Mouse (Mus musculus) G1E (cell line): ENCODE results near the gene Esrra. TPM values are rescaled to one million over a fixed set of nuclear protein-coding genes. Genes with fewer than 3 reads are reported as not detected.
"Not testable (repeated sequence)": the region's sequence is repeated elsewhere in the genome, so short reads cannot be mapped to it uniquely, and the experiment has no call there.

ENCODE experiments used
- ATAC-seq: 2 replicates; pipeline ENCODE4 v1.8.0; 2016; ENCODE audit warnings: mild to moderate bottlenecking; ENCODE audit not compliant: insufficient number of reproducible peaks, poor library complexity, low FRiP score, severe bottlenecking; ENCODE audit errors: extremely low read depth
- DNase-seq: peaks from one replicate; pipeline ENCODE4 v3.0.0; 2012; ENCODE audit warnings: low spot score
- H3K27me3 ChIP-seq: 2 replicates; pipeline ENCODE4 v1.6.1; 2012; ENCODE audit warnings: mild to moderate bottlenecking, low read length, inconsistent platforms; ENCODE audit not compliant: insufficient read depth
- H3K36me3 ChIP-seq: replicated peaks from 2 replicates; pipeline ENCODE3; 2012; ENCODE audit warnings: mild to moderate bottlenecking, inconsistent platforms
- H3K4me1 ChIP-seq: 2 replicates; pipeline ENCODE4 v1.6.1; 2012; ENCODE audit warnings: low read depth, low read length, inconsistent platforms, mixed read lengths; ENCODE audit not compliant: insufficient read depth
- H3K4me3 ChIP-seq: 2 replicates; pipeline ENCODE4 v1.5.1; 2012; ENCODE audit warnings: low read depth, mild to moderate bottlenecking, inconsistent platforms, low read length, moderate library complexity, mixed read lengths
- H3K9me3 ChIP-seq: replicated peaks from 2 replicates; pipeline ENCODE4 v1.6.1; 2012; ENCODE audit warnings: inconsistent platforms
- CTCF ChIP-seq: IDR thresholded peaks from 2 replicates; pipeline ENCODE4 v1.5.1; 2012; ENCODE audit warnings: low read depth, low read length, inconsistent platforms, mixed read lengths
- GATA1 ChIP-seq: IDR thresholded peaks from 2 replicates; pipeline ENCODE4 v1.6.1; 2012; ENCODE audit warnings: borderline replicate concordance, low read length, inconsistent platforms, mixed read lengths
- GATA2 ChIP-seq: IDR thresholded peaks from 2 replicates; pipeline ENCODE4 v1.6.1; 2012; ENCODE audit warnings: low read depth, low read length, inconsistent platforms, borderline replicate concordance
- POLR2AphosphoS5 ChIP-seq: IDR thresholded peaks from 2 replicates; pipeline ENCODE4 v1.6.1; 2012; ENCODE audit warnings: low read depth, low read length, inconsistent platforms; ENCODE audit not compliant: insufficient replicate concordance
- TAL1 ChIP-seq: conservative IDR thresholded peaks from 2 replicates; pipeline ENCODE4 v1.6.1; 2012; ENCODE audit warnings: low read depth, low read length, inconsistent platforms, mixed read lengths
- polyA plus RNA-seq: library from polyadenylated mRNA; stranded (reverse); fragments of >175 nt; gene quantifications from 2 replicates; pipeline ENCODE4 v1.2.3, GENCODE M21; 2012
- total RNA-seq, 2 experiments: library from RNA; stranded (forward) in 1 of 2; stranded (reverse) in 1 of 2; fragments of 200-1000 nt in 1 of 2; fragments of >200 nt in 1 of 2; fragmentation: Nextera tagmentation in 1 of 2; gene quantifications; 2 replicates each; pipeline ENCODE4 v1.2.3; 2014 to 2017

Gene Esrra
- total and polyA plus RNA-seq, 3 experiments, result 10.0 to 42.6 (median 21.1) TPM

DNA sequence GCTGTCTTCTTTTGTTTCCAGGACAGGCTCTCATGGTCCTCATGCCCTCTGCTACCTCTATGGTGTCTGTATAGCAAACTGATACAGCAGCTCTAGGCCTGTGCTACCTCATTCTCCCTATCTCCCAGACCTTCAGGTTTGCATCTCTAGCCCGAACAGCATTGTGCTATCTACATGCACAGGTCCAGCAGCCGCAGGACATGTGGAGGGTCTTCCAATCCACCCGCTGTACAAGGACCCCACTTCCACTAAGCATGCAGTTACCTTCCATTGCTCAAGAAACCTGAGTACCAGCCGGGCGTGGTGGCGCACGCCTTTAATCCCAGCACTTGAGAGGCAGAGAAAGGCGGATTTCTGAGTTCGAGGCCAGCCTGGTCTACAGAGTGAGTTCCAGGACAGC, 7.1 kb downstream of the Esrra start:
- Histone ChIP-seq H3K4me3 (no peak overlapping the region), H3K36me3 (peaks cover 87% of the 10 kb centered on the region), H3K27me3 (no peaks in the 10 kb centered on the region), H3K4me1 (peaks cover 56% of the 10 kb centered on the region), H3K9me3 (no peaks in the 10 kb centered on the region)
- ATAC-seq, result no peak
- no peak for TF ChIP-seq CTCF
- TF ChIP-seq GATA1, result no peak
- no peak; the same call in 1 of the 2 replicates for TF ChIP-seq POLR2AphosphoS5
- no peak for TF ChIP-seq TAL1
- TF ChIP-seq GATA2, result no peak
- DNase-seq, result no peak

DNA sequence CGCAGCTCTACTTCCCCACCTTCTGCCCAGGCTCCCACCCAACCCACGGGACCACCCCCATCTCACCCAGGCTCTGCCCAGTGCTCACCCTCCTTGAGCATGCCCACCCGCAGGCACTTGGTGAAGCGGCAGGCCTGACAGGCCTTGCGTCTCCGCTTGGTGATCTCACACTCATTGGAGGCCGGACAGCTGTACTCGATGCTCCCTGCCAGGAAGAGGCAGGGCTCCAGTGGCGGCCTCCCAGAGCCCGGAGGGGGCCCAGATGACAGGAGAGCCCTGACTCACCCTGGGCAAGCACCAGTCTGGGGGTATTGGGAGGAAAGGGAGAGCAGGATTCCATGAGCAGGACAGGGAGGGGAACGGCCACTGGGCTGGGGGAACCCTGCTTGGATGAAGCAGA, 7.6 kb downstream of the Esrra start:
- no peak for DNase-seq
- no peak for ATAC-seq
- H3K4me1 ChIP-seq, result peaks cover 55% of the 10 kb centered on the region
- peaks cover 81% of the 10 kb centered on the region for H3K36me3 ChIP-seq
- H3K27me3 ChIP-seq, result no peaks in the 10 kb centered on the region
- no peak for TF ChIP-seq CTCF
- no peak for TF ChIP-seq TAL1
- TF ChIP-seq GATA1, result no peak
- 0 out of 2 replicates have a peak, but pooled peaks have one; percentile 61 for TF ChIP-seq POLR2AphosphoS5
- TF ChIP-seq GATA2, result no peak
- H3K4me3 ChIP-seq, result no peak overlapping the region
- H3K9me3 ChIP-seq, result no peaks in the 10 kb centered on the region

DNA sequence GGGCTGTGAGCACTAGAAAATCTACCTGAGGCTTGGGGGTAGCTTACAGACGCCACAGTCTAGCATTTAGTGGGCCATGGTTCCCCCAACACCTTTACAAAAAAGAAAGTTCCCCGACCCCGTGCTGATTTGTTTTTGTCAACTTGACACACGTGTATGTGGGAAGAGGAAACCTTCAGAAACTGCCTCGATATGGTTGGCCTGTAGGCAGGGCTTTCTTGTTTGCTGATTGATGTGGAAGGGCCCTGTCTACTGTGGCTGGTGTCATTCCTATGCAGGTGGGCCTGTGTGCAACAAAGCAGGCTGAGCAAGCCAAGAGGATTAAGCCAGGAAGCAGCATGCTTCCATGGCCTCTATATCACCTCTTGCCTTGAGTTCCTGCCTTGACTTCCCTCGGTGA, 8.6 kb downstream of the Esrra start:
- no peak for TF ChIP-seq CTCF
- TF ChIP-seq TAL1, result no peak
- no peak for TF ChIP-seq GATA2
- no peak for TF ChIP-seq POLR2AphosphoS5
- TF ChIP-seq GATA1, result no peak
- H3K4me1 ChIP-seq, result peaks cover 63% of the 10 kb centered on the region
- no peaks in the 10 kb centered on the region for H3K27me3 ChIP-seq
- H3K36me3 ChIP-seq, result peaks cover 76% of the 10 kb centered on the region
- DNase-seq, result no peak
- H3K4me3 ChIP-seq, result no peak overlapping the region
- no peak for ATAC-seq
- no peaks in the 10 kb centered on the region for H3K9me3 ChIP-seq

DNA sequence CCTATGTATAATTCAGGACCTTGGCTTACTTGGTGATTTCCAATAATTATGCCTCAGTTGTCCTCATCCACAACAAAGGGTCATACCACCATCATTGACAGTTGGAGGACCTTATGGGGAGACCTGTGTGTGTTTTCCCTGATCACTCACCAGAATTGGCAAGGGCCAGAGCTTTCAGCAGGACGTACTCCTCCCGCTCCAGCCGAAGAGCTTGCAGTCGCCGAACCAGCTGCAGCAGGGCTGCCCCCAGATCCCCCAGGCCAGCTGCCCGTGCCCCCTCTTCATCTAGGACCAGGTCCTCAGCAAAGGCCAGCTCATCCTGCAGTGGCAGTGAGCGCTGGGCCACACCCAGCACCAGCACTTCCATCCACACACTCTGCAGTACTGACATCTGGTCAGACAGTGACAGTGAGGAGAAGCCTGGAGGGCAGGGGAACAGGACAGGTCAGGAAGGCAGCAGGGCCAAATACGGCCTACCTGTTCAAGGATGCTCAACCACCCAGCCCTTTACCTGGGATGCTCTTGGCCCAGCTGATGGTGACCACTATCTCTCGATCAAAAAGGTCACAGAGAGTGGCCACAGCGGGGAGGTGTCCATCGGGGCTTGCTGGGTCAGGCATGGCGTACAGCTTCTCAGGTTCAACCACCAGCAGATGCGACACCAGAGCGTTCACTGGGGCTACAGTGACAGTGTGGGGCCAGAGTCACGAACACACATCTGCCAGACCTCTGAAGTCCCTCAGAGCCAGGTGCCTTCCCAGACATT, 9.2 kb downstream of the Esrra start:
- H3K36me3 ChIP-seq, result peaks cover 78% of the 10 kb centered on the region
- DNase-seq, result no peak

DNA sequence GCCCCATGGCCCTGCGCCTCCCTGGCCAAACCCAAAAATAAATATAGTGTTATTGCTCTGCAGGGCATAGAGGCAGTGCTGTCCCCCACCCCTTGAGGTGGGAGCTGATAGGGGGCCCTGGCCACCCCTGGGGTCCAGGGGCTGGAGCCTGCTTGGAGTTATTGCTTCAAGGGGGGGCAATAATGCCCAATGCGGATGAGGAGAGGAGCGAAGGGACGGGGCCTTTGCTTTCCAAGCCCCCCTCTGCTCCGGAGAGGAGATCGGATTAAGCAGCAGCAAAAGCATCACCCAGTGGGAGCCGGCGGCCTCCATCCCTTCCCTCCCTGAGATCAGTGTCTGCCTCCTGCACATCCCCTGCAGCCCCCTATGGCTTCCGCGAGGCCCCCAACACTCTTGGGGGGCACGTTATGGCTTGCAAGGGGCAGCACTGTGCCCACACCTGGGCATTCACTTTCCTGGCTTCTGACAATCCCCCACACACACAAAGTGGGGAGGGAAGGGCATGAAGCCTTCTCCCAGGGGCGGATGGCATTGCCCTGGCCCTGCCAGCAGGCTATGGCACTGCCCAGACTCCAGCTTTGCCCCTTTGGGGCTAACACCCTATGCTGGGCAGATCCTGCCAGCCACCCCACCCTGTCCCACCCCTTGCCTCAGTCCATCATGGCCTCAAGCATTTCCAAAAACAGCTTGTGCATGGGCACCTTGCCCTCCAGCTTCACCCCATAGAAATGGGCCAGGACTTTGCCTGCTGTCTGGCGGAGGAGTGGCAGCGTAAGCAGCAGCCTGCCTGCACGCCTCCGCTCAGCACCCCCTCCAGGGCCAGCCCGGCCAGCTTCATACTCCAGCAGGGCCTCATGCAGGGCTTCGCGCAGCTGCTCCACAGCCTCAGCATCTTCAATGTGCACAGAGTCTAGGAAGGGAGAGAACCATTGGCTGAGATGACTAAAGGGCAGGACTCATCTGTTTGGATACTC, 10.2 kb downstream of the Esrra start:
- Histone ChIP-seq H3K4me3 (peak overlapping the region; percentile 70), H3K36me3 (peaks cover 78% of the 10 kb centered on the region), H3K27me3 (no peaks in the 10 kb centered on the region), H3K9me3 (no peaks in the 10 kb centered on the region), H3K4me1 (peaks cover 74% of the 10 kb centered on the region)
- DNase-seq (no peak), ATAC-seq (no peak)
- no peak for TF ChIP-seq TAL1
- no peak for TF ChIP-seq POLR2AphosphoS5
- TF ChIP-seq GATA2, result no peak
- TF ChIP-seq GATA1, result no peak
- TF ChIP-seq CTCF, result no peak

More for the DNA sequence above, 9.2 kb downstream of the Esrra start:
- H3K9me3 ChIP-seq, result no peaks in the 10 kb centered on the region
- TF ChIP-seq CTCF (no peak), TAL1 (no peak), GATA1 (no peak), GATA2 (no peak)
- peaks cover 69% of the 10 kb centered on the region for H3K4me1 ChIP-seq
- ATAC-seq, result no peak
- no peaks in the 10 kb centered on the region for H3K27me3 ChIP-seq
- H3K4me3 ChIP-seq, result peak overlapping the region; percentile 5; the same call in 1 of the 2 replicates

DNA sequence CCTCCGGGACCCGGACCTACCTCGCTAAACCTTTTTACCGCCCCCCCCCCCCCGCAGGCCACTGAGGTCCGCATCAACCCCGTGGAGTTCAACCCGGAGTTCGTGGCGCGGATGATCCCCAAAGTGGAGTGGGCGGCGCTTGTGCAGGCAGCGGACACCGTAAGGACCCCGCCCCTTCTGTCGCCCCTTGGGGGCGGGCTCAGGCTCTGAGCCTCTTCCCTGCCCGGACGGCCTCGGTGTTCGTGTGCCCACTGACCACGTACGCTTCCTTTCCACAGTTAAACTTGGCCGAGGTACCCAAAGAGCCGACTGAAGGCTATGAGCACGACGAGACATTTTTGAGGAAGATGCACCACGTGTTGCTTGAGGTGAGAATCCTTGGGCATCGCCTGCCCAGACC, 11.3 kb downstream of the Esrra start:
- Histone ChIP-seq H3K36me3 (peaks cover 78% of the 10 kb centered on the region), H3K4me3 (peak overlapping the region; percentile 89), H3K4me1 (peaks cover 68% of the 10 kb centered on the region)
- H3K9me3 ChIP-seq, DNase-seq, H3K27me3 ChIP-seq, ATAC-seq: not testable (repeated sequence)
